Mouse (Mus musculus): ENCODE results near the gene Hs6st3.

The Hs6st3 gene

DNA sequence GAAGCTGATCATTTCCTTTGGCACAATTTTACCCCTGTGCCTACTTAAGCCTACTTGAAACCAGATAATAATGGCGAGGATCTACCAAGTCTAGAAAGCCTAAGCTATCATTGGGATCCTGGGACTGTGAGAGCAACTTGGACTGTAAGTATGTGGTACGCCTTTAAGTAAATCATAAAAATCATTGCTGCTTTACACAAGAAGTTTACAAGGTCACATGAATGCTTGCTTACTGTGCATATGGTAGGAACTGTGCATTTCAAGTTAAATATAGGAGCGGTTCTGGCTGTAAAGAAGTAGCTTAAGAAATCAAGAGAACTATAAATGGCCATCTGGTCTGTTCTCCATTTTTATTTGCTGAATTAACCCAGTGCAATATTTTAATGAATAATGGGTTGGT, 495.5 kb downstream of the Hs6st3 start:
- peak; percentile 45 for DNase-seq (ENCODE audit: low read depth, low spot score)

DNA sequence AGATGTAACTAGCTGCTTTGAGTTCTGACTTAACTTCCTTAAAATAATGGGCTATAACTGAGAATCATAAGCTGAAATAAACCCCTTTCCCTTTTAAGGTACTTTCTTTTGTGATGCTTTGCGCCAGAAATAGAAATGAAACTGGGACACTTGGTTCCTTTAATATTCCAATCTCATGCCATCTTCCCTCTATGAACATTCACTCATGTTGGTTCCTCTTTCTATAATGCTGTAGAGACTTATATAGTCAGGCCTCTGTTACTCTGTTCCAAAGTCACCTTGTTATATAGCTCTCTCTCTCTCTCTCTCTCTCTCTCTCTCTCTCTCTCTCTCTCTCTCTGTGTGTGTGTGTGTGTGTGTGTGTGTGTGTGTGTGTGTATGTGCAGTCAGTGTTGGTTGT, 504.7 kb downstream of the Hs6st3 start:
- no peak for DNase-seq (ENCODE audit: low read depth, low spot score)

DNA sequence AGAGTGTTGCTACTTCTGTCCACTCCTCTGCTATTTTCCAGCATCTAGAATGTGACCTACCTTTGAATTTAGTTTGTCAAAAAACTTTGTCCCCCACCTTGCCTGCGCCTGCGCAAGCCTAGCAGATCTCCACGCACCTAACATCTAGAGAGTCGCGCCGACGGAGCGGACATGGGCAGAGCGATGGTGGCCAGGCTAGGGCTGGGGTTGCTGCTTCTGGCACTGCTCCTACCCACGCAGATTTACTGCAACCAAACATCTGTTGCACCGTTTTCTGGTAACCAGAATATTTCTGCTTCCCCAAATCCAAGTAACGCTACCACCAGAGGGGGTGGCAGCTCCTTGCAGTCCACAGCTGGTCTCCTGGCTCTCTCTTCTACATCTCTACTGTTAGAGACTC, 505.7 kb downstream of the Hs6st3 start:
- DNase-seq (ENCODE audit: low read depth, low spot score), result no peak

DNA sequence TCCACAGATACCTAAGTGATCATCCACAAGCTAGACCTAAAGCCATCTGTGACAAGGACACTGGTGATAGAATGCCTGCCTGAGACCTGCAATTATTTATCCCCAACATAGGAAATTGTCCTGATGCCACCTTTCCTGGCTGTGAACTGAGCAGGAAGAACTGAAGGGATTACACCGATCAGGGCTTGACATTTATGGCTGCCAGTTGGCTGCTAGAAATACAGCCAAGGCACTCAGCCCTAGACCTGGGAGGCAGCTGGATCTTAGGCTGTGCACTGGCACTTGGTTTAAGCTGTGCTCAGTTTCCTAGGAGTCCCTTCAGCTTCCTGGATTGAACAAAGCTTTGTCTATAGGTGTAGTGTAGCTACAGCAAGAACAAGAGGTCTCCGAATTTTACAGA, 518.8 kb downstream of the Hs6st3 start:
- no peak for DNase-seq (ENCODE audit: low read depth, low spot score)

DNA sequence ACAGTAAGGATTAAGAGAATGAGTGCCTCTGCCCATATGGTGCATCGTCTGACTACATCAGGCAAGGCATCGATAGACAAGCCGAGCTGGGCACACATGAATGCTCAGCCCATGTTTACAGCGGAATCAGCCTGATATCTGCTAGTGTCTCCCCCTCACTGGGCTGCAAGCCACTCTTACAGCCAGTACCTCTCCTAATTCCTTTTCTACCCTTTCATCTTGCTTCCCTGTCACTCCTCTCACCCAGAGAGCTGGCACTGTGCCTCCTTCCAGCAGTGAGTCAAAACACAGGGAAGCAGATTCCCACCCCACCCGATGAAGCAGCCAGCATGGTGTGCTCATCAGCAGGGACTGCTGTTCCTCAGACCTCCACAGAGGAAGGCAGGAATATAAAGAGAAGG, 527.6 kb downstream of the Hs6st3 start:
- DNase-seq (ENCODE audit: low read depth, low spot score), result peak; percentile 85

DNA sequence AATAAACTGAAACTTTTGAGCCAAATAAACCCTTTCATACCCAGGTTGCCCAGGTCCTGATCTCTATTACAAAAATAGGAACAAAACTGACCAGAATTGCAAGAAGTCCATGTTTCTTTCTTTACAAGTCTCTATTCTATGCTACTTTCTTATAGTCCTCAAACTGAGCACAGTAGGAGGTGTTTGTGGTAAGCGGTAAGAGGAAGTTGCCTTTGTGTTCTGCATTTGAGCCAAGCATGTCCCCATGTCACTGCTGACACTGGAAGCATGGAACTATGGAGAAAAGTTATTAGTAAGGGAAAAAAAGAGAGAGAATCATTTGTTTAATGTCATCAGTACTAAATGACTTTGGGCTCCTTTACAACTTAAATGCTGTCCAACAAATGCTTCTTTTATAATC, 529.3 kb downstream of the Hs6st3 start:
- DNase-seq (ENCODE audit: low read depth, low spot score), result no peak

DNA sequence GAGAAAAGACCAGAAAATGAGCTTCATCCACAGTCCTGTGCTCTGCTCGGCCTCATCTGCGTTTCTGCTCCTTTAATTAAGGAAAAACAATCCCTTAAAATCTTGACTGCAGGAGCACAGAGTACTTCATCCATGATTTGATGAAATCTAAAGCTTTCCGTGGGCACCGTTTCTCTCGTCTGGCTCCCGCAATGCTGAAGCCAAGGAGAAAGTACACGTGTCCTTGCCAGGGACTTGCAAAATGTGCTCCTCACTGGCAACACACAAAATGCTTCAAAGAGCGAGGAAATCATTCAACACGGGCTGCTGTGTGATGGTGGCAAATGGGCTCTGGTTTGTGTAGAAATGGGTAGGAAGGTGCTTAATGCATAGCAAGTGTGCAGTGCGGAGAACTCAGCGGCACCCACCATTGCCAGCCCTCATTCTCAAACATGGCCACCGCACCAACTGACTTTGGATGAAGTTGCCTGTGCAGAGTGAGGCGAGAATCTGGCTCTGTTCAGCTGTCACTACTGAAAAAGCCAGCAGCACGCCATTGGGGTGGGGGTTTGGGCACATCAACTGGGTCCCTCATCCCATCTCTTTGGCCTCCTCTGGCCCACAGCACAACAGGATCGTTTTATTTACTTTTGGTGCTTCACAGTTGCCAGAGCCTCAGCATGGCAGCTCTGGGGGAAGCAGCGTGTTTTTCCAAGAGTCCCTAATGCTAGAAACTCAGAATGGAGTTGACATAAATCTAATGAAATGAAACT, 532.9 kb downstream of the Hs6st3 start:
- peak; percentile 57 for DNase-seq (ENCODE audit: low read depth, low spot score)

DNA sequence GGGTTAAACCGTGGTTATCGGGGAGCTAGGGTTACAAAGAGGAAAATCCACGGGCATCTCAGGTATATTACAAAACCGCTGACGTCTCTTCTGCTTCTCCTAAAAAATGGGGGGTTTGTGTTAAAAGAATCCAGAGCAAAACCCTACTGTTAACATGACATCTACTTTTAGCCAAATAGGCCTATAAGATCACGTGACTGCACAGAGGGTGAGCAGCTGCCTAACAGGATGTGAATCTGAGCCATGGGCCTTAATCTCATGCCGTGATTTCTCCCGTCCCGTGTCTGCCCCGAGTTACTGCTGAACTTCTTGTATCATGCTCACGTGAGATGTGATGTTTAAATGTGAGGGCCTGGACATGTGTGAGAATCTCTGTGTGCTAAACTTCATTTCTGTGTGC, 540.4 kb downstream of the Hs6st3 start:
- DNase-seq (ENCODE audit: low read depth, low spot score), result no peak

DNA sequence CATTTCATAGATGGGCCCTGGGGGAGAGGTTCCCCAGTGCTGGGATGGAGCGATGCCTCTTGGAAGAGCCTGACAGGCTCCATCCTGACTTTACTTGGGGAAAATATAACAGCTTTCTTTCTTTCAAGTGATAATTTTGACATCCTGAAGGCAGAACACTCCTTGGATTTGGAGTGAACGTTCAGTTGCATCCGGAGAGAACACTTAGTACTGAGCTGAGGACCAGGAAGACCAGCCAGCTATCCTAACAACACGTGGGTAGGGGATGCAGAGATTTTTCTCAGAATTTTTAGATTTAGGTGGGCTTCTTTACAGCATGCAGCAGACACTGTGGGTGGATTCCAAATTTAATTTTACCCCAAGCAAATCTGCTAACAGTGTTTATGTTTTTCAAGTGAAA, 541.9 kb downstream of the Hs6st3 start:
- DNase-seq (ENCODE audit: low read depth, low spot score), result peak; percentile 51

DNA sequence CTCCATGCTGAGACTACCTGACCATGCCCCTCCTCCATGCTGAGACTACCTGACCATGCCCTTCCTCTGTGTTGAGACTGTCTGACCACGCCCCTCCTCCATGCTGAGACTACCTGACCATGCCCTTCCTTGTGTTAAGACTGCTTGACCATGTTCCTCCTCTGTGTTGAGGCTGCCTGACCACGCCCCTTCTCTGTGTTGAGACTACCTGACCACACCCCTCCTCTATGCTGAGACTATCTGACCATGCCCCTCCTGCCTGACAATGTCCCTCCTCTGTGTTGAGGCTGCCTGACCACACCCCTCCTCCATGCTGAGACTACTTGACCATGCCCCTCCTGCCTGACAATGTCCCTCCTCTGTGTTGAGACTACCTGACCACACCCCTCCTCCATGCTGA, 549.7 kb downstream of the Hs6st3 start:
- DNase-seq (ENCODE audit: low read depth, low spot score), result no peak

DNA sequence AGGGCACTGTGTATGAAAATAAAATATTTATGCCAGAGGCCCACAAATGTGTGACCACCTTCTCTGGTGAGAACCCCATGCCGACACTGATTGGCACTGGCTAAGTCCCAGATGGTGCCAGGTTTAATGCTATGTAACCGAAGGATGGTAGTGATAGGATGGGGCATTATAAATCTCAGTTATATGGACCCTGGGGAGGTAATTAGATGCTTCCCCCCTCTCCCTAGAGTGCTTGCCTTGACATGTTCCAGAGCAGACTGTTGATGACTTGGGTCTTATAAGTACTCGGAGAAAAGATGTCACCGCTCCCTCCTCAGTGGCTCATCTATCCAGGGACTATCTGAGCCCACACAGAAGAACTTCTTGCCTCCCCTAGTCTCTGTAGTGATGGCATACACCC, 561.8 kb downstream of the Hs6st3 start:
- DNase-seq (ENCODE audit: low read depth, low spot score), result no peak

DNA sequence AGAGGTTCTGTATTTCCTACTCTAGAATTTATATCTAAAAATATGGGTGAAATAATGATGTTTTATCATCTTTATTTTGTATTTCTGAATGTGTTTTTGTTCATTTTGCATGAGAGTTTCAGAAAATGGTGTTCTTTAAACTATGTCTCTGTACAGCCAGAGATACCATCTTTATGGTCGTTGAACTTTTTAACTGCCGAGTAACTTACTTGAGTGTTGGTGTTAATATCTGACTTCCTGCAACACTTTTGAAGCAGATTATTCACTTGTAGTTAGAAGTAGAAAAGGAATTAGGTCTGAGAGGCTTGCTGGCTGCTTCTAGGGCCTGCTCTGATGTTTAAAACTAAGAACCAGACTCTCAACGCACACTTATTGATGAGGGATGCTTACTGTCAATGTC, 576.6 kb downstream of the Hs6st3 start:
- DNase-seq (ENCODE audit: low read depth, low spot score), result no peak

DNA sequence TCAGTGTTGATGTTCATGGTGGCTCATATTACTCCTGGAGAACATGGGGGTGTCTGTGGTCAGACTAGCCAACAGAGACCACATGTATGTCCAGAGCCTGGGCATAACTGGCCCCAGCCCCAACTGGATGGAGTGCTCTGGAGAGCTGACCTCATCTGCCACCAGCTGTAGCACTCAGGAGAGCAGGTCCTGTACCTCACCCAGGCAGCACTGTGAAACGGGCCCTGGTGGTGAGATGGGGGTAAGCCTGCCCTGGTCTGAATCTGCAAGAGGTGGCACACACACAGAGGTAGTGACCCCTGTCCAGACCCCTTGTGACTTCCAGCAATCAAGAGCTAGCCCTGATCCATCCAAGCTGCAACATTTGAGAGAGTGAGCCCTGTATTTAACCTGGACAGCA, 579.2 kb downstream of the Hs6st3 start:
- DNase-seq (ENCODE audit: low read depth, low spot score), result no peak

DNA sequence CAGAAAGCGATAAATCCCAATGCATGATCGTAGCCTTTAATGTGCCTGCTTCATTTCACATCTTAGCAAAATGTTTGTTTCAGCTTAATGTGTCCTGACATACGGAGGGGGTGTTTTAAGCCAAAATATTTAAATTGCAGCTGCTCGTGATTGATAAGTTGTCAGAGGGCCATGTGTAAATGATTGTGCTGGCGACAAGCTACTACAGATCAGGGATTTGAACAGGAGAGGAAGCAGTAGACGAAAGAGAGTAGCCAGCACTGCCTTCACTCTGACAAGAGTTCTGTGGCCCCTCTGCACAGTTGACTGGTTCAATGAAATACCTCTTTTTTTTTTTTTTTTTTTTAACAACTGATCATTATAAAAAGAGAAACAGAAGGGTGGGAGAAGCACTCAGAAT, 587.0 kb downstream of the Hs6st3 start:
- no peak for DNase-seq (ENCODE audit: low read depth, low spot score)

DNA sequence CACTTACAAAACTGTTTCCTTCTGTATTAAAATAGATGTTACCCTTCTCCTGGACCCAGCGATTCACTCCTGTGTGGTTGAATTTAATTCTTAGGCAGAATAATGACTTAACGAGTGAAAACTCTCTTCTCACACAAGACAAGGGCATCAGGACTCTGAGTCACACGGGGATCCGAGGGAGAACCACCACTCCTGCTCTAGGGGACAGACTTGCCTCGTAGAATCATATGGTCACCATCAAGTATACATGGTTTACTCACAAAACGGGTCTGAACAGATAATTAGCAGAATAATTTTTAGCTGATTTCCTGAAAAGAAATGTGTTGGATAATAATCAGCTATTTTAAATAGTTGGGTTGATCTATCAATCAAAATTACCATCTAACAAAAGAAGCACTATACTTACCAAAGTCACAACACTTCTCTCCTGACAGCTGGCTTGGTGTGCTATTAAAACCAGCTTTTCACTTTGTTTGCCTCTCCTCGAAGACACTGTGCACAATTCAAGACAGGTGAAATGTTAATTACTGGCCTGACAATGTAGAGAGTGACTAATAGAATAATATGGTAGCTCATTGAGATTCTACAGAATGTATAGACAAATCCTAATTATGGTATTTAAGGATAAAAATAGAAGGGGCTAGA, 593.4 kb downstream of the Hs6st3 start:
- DNase-seq (ENCODE audit: low read depth, low spot score), result peak; percentile 51

DNA sequence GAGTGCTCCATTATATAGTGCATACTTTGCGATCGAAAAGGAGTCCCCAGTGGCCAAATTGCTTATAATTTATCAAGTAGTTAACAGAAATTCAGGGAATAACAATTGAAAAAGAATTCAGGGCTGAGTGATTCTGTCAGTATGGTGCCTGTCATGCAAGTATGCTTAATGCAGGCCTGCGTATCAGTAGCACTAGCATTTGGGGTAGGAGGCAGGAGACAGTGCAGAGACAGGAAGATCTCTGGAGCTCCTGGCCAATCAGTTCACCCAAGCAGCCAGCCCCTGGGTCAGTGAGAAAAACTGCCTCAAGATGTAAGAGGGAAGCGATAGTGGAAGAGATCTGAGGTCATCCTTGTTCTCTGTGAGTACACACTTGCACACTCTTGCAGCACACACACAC, 594.1 kb downstream of the Hs6st3 start:
- no peak for DNase-seq (ENCODE audit: low read depth, low spot score)

DNA sequence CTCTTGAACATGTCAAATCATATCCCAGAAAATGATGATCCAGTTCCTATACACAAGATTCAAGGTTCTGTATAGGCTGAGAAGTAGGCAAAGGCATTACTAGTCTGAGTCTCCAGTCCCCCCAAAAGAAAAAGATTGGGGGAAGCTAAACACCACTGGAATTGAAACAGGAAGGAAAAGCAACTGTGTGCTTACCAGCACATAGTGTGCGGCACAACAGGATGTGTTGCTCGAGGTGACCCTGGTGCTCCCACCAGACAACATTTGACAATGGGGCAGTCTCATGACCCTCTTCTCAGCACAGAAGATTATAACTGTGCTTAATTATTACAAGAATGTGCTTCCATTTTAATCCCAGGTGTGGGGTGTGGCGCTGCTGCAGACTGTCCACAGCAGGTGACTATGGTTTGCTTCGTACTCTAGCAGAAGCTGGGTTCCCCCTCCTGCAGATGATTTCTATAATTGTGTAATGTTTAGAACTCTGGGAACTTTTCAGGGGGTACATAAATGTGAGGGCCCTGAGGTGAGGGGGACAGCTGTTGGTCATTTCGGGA, 599.3 kb downstream of the Hs6st3 start:
- DNase-seq (ENCODE audit: low read depth, low spot score), result no peak

DNA sequence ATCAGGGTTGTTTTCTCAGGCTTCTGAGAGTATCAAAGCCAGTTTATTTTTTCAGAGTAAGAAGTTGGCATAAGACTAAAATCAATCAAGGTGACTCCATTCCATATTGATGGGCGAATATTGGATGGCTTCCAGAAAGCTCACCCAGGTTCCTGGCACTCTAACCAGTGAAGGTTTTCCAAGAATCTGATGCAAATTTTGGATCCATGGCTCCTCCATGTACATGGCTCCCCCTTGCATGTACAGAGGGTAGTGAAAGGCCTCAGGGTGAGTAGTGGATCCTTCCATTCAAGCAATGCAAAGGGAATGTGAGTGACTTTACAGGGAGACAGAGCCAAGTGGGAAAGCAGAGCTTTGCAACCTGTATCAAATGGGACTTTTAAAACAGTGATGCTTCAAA, 603.6 kb downstream of the Hs6st3 start:
- no peak for DNase-seq (ENCODE audit: low read depth, low spot score)

DNA sequence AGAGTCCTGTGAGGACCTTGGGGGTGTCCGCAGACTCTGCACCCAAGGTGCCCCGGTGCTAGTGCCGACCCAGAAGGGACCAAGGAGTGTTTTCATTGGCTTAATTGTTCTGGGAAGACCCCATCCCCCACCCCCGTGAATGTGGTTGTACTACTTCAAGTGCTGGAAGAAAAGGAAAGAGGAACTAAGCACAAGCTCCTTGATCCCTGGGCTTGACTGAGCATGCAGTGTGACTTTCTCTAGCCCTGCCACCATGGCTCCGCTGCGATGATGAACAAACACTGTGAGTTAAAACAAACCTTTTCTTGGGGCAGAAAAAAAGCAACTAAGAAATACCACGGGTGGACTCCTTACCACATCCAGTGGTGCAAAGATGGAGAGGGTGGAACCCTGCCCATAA, 623.2 kb downstream of the Hs6st3 start:
- DNase-seq (ENCODE audit: low read depth, low spot score), result no peak

DNA sequence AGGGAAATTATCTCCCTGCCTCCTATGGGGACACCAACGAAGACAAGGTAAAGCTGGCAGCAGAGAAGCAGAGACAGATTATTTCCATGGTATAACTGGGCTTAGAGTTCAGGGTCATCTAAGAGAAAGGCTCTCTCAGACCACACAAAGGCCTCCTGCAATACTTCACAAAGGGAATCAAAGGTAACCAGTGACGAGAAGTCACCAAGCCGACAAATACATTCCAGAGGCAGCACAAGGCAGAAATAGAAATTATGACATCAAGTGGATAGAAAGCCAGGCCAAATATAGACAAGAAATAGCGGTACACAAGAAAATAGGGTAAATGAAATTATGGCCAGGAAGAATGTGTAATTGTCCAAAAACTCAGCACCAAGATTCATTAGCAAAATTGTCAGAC, 633.9 kb downstream of the Hs6st3 start:
- no peak for DNase-seq (ENCODE audit: low read depth, low spot score)

DNA sequence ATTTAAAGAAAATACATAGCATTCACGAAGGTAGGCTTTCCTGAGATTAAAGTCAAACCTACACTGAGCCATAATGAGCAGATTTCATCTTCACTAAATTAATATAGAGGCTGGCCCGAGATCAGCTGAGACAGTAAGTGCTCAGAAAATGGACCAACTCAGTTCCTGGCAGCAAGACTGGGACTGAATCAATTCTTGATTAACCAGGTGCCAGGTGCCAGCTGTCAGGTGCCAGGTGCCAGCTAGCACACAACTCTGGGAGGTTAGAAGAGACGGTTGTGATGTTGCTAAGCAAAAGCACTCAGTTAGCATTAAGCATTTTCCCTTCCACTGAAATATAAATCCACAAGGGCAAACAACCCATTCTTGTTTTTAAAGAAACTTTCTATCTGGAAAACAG, 638.1 kb downstream of the Hs6st3 start:
- DNase-seq (ENCODE audit: low read depth, low spot score), result no peak

DNA sequence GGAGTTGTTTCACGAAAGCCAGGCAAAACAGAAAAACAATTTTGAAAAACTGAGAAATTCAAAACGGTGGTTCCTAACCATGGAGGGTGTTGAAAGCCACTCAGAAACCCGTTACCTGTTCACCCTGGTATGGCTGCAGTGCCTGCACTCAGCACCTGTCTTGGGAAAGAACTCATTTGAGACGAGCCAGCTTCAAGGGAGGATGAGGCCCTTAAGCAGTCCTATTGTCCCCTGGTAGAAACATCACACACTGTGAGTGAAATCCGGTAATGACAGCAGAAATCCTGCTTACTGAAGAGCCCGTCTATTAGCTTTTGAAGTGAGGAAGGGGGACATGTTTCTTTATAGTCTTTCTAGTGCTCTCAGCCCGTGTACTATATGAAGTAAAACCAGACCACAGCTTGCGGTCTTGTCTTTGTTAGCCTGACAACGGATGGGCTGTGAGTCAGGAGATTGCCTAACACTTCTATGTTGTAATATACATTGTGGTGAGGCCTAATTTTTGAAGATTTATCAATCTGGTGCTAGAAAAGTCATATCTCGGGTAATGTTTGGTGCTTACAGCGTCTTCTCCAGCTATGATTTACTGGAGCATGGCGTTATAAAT, 641.9 kb downstream of the Hs6st3 start:
- DNase-seq (ENCODE audit: low read depth, low spot score), result no peak

DNA sequence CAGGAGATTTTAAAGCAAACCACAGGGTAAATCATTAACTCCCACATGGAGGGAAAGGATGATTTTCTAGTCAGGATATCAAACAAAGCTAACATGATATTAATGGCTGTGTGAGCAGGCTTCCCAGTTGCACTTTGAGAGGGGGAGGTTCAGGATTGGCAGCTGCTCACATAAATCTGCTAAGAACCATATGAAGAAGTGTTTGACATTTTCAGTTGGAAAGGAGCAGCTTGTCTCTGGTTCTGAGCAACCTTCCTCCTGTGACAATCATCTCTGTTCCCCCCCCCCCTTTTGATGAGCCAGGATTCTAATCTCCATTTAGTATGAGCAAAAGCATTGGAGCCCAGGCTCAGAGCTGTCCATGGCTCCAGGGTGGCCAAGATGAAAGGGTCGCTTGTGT, 643.0 kb downstream of the Hs6st3 start:
- DNase-seq (ENCODE audit: low read depth, low spot score), result peak; percentile 67

Measured in brain, adult 2 months (tissue).